Mouse (Mus musculus): ENCODE measurements around the gene Cpm.

- TF ChIP-seq POLR2A (IDR thresholded peaks at IDR 0.05; ENCODE audit: insufficient read depth, low read length) (no peak), CTCF (IDR thresholded peaks at IDR 0.05; ENCODE audit: low read depth, low read length) (no peak), EP300 (IDR thresholded peaks at IDR 0.05; ENCODE audit: insufficient read depth, low read depth, low read length) (no peak)
Observed at GRCm38 (mm10) chr10:117635078-117635771, 5.9 kb downstream of the Cpm start.

All from ES-Bruce4 (cell line).